Mouse (Mus musculus): ENCODE measurements around the gene Brinp2.
A peak's percentile ranks its signal among the peaks of the same experiment; 100 is the strongest.

Gene Brinp2

DNA sequence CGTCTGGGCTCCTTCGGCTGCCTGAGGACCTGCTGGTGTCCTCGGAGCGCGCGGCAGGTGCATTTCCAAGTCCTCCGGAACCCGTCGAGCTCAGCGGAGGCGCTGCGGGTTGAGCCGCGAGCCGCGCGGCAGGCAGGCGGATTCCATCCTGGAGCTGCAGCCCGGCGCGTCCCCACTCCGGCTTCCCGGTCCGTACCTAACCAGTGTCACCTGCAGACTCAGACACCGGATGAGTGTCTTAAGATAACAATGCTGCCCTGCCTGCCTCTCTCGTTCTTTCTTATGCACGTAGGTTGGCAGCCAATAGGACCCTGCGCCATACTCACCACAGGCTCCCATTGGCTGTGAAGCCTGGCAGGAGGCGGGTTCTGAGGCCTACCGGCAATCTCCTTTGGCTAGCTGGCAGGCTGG lies at the start of gene Brinp2:
TSS of gene Brinp2 (minus strand) at position 276 of the 411 bp plus-strand sequence.
- peak; percentile 98 for DNase-seq

DNA sequence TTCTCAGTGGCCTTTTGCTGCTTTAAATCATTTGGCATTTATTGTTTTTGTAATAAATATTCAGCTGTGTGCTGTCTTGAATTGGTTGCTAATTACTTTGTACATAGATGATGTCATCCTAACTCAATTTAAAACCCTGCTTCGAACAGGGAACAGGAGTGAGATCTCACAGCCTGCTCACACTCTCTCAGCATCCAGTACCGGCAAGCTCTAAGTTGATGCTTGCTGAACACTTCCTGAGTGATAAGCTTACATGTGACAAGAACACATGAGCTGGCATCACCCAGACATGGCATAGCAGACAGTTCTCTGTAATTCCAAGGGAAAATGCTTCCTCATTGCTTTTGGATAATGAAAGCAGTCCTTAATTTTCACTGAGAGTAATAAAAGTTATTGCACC lies 44.8 kb upstream of the Brinp2 start:
- DNase-seq: no peak

DNA sequence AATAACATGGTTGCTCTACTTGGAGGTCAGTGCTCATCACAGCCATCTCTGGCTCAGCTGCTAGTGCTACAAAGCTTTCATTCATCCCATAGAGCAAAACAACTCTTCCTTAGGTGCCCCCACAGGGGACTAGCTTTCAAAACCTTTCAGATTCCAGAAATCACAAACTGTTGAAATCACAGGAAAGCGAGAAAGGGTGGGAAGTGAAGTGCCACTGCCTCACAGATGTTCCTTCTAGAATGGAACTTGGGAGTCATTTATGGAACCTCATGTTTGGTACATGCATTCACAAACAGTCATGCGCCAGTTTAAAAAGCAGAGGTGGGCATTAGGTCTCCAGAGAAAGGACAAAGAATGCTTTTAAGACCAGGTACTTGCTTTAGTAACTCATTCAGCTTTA lies 40.9 kb upstream of the Brinp2 start:
- DNase-seq: no peak

DNA sequence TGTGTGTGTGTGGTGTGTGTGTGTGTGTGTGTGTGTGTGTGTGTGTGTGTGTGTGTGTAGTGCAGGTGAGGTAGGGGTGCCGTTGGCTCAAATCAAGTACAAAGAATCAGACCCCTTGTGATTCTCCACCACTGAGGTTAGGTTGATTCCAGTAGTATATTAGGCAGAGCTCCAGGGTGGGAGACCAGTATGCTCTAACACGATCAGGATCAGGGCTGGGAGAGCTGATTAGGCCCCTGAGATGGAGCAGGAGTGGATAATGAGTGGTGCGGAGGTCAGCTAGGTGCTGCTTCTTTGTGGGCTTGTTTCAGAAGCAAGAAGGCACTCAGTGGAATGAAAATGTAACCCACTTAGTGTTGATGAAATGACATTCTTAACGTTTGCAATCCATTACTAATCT lies 34.6 kb upstream of the Brinp2 start:
- DNase-seq: no peak

DNA sequence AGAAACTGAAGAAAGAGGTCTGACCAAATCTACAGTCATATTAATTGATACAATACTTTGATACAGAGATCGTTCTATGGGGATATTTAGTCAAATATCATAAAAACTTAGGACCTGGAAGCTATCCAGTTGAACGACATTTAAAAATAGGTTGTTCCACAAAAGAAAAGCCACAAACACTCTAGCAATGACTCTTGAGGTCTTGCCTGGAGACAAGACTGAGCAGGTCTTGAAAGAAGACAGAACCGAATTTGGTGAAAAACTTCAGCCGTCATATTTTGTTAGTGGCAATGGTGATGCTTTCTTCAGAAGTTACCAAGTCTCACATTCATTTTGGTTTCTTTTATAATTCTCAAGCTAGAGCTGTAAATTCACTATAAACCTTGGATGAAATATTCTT lies 32.9 kb upstream of the Brinp2 start:
- no peak for DNase-seq

DNA sequence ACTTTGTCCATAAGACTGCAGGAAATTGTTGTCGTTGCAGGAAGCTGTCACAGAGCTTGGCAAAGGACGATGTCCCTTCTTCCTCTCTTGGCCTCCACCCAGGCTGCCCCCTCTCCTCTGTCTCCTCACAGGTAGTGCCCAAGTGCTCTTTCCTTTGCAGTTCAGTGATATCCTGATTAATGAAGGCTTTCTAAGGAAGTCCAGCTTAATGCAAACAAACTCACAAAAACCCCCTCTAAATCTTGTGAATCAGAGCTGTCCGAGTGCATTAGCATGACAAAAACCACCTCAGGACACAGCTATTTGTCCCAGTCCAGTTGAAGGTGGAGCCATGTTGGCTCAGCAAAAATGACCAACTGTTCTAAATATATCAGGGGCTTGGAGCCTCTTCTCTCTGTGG lies 30.7 kb upstream of the Brinp2 start:
- no peak for DNase-seq

DNA sequence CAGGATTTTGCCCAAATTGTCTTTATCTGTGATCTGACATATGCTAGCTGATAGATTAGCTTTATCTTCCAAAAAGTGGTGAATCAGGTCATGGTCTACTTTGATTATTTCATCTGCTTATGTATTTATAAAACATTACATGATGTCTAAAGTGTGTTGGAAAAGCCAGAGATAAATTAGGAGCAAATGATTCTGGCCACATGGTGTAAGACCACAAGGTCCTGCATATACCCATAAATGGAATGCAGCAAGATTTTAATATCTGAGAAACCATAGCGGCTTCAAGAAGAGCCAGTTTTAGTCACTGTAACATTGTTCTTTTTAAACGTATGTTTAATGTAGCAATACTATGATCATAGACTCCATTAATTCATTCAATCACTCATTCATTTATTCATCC lies 29.2 kb upstream of the Brinp2 start:
- no peak for DNase-seq

DNA sequence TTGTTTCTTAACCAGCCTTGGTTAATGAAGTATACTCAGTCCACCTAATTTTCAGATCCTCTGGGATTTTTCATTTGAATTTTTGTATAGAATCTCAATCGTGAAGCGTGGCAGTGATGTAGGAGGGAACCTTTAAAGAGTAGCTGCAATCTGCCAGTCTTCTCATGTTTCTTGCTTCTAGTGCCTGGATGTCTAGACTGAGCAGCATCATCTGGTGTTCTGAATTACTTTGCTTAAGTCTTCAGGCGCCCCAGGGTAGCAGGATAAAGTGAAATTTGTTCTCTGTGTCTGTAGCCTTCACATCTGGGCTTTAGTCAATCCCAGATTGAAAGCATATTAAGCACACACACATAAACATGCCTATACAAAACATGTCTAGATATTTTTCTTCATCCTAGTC lies 27.1 kb upstream of the Brinp2 start:
- no peak for DNase-seq

DNA sequence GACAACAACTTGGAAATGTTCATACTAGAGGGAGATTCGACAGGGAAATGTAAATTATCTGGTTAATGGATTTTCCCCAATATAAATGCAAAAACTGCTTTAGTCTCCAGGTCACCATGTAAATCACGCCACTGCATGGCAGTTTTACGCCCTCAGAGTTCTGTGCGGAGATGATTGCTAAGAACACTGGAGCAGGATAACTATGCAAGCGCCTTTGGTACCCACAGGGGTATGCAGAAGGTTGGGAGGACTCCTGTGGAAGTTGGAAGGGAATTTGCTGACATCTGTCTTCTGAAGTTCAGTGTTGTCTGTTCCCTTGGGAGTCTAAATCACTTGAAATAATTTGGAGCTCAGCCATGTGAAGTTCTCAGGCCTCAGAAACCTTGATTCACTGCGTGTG lies 26.2 kb upstream of the Brinp2 start:
- no peak for DNase-seq

DNA sequence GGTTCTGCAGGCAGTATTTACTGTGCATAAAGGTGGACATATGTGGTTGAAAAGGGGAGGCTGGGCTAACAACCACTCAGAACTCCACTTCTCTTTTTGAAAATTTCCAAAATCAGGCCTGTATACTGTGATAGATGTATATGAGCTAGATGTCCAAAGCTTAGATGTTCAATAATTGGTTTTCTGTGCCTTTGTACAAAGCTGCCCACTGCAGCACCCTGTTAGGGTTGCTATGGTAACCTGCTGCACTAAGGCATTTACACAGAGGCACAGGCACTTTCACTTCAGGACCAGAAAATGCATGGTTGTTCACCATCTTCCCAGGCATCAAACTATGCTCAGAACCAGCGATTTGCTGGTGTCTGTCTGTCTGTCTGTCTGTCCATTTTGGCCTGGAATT lies 8.3 kb upstream of the Brinp2 start:
- DNase-seq: no peak

DNA sequence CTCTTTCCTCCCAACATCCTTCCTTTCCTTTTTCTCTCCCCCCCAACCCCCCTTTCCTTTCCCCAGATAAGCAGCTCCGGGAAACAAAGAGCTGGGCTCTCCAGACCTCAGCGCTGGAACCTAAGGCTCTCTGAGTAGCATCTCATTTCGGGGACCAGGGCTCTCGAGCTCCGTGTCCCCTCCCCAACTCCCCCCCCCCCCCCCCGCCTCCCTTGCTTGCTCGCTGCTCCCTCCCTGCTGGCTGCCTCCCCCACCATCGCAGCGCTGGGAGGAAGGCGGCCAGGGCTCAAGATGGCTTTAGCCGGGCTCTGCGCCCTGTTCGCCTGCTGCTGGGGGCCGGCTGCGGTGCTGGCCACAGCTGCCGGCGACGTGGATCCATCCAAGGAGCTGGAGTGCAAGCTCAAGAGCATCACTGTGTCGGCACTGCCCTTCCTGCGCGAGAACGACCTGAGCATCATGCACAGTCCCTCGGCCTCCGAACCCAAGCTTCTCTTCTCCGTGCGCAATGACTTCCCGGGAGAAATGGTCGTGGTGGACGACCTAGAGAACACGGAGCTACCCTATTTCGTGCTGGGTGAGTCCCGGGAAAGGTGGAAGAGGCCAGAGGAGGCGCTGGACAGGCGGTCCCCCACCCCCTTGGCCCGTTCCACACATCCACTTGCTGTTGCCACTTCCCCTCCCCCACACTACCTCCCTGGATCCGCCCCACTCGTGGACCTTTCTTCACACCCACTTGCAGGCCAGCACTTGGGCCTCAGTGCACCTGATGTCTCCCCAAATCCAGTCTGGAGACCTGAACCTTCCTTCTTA lies 6.4 kb upstream of the Brinp2 start:
- DNase-seq: no peak

DNA sequence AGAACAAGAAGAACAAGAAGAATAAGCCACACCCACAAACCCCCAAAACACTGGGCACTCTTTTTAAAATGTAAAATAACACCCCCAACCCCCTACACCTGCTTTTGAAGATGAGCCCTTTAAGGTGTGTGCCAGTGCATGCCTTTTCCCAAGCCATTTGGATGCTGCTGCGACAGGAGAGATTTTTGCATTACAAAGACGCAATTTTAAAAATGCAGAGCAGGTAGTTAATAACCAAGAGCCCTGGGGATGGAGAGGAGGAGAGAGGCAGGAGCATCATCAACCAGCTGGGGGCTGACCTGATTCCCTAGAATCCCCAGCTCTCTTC lies 5.8 kb upstream of the Brinp2 start, which contains the start of gene Astn1:
TSS of gene Astn1 (plus strand) at position 310 of the 328 bp plus-strand sequence.
- no peak for DNase-seq

DNA sequence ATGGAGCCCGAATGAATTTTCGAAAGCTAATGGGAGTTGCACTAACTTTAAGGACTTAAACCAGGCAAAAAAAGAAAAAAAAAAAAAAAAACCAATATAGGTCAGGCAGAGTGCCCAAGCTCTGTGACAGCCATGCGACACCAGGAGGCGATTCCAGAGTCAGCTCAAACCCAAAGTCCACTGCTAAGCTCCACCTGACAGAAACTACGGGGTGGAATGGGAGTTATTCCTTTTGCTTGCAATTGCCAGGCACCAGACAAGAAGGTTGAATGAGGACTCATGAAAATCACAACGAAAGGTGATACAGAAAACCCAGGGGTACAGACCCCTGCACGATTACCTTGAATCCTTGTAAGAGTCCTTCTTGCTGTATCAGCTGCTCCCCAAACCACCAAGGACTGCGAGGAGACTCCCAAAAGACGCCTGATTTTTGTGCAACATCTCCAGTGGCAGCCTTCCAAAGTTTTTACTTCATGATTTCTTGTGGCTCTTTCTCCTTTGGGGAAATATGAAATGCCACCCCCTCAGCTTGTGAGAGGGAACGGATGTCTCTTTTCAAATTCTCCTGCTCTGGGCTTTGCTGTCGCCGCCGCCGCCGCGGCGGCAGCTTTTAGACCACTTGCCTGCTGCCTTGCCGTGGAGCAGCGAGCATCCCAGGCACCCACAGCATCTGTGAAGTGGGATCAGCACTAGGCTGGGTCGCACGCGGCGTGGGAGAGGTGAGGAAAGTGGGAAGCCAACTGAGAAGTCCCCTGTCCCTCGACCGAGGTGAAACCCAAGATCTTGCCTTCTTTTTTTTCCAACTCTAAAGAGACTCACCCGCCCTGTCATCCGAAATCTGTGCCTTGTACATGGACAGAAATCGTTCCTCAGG lies 712 bp downstream of the Brinp2 start:
- DNase-seq: no peak

DNA sequence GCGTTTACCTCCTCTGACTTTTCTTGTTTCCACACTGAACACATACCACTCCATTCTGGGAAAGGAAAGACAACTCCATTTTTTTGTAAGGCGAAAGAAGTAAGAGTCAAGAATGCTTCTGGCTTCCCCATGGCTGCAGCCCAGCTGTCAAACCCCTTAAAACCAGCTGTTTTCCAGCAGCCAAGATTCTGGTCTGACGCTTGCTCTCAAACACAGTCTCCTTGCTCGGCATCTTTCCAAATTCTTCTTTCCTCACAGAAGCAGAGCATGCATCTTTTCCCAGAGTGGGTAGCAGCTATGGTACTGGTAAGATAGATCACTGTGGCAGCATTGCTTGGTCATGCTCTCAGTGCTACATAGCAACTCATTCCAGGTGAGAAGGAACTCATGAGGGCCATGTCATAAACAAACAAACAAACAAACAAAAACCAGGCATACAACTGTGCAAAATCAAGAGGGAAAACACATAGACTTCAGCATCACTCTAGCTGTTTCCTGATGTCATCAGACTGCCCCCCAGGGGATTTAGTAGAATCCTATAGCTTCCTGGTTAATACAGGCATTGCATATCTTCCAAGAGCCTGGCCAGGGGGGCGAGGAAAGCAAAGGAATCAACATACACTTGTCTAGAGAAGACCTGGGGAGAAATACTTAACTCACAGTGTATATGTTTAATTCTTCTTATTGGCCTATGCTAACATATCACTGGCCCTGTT lies 2.3 kb downstream of the Brinp2 start:
- DNase-seq: no peak

DNA sequence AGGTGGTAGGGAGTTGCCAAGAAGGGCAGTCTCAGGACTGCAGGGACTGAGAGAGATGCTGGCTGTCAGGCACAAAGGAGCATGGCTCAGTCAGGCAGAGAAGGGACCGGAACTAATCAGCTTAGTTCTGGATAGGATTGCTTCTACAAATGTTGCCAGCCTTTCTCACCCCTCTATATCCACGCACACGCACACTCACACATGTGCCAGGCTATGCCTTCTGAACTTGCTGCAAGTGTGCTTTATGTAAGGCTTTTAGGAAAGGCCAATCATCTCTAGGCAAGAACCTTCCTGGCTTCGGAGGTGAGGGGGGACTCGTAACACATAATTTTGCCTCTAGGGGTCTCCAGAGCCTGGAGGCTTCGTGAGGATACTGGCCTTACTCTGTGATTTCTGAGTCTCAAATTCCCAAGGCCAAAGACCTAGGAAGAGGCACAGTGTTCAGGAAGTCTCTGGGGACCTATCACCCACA lies 12.8 kb downstream of the Brinp2 start:
- DNase-seq: no peak

DNA sequence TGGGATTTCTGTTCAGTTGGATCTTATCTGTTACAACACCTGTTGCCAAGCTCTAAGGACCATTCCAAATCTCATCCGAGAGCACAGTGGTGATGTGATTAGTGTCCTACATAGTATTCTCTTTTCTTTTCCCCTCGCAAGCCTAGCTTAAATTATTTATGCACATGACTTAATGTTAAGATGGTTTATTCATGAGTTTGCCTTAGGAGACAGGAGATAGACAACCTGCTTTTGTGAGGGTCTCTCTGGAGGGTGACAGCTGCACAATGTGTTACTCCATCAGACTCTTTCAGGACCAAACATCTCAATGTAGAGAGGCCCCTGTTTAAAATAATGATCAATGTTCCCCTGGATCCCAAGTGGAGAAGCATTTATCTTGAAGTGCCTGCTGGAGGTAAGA lies 27.3 kb downstream of the Brinp2 start:
- peak; percentile 53 for DNase-seq

DNA sequence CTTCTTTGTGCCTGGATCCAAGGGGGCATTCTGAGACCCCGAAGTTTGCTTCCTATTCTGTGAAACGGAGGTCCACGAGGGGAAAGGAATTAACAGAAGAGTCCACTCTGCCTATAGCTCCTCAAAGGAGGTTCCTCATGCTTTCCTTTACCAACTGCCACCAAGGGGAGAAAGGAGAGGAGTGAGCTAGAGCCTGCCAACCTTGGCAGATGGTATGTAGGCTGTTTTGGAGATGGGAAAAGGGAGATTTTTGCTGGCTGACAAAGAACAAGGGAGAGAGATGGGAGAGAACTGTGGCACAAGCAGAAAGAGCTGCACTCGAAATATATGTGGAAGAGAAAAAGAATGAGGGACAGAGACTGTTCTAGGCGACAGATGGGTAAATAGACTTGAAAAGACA lies 28.0 kb downstream of the Brinp2 start:
- peak; percentile 30 for DNase-seq

DNA sequence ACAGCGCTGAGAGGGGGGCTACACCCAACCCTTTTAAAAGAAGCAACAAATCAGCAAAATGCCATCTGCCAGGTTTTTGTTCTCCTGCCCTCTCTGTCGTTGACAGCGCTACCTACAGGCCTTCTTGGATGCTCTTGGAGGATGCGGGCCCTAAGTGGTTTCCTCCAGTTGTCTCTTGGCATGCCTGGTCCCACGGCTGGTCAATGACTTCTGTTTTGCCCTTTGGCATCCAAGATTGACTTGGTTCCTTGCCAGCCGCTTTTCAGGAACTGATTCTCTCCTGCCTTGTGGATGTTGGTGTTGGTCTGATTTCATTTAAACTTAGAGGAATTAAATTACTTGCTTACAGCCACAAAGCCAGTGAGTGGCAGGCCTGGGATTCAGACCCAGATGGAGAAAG lies 32.8 kb downstream of the Brinp2 start:
- peak; percentile 86 for DNase-seq

DNA sequence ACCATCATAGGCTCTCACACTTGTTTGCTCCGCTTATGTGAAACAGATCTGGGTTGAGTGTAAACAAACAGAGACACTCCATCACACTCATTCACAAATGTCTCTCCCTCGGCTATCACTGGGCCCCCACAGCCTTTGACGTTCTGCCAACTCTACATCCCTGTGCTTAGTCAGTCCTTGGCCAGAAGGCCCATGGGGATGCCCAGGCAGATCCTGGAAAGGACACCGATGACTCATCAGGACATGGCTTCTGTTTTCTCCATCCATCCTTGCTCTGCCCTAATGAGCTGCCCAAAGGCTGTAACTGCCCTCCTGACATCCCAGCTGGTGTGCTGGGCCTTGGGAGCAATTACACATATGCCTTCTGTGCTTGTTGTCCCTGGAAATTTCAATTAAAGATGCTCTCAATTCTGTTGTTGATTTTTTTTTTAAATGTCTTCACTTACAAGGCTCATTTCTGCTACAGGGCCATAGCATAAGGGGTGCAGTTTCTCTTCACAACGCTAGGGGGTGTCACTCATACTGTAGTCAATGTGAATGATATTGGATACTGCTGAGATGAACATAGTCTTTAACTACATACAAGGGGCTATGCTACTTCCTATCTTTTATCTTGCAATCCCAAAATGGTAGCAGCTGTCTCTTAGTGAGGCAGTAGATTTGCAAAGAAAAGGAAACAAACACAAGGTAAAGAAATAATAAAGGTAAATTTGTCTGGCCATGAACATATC lies 45.5 kb downstream of the Brinp2 start:
- no peak for DNase-seq

DNA sequence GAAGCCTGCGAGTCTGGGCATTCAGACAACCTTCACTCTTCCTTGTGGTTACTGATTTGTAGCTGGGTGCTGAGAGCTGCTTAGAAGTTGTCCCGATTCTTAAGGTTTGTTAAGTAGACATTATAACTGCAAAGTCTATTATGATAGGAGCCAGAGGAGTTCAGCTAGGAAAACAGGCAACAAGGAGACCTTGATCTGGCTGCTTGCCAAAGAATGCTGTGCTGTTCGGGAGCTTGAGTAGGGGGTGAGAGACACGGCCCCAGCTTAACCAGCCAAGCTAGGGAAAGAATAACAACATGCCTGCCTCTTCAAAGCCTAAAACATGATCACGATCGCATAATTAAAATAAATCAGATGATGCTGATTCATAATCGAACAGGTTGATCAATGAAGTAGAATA lies 59.1 kb downstream of the Brinp2 start:
- DNase-seq: no peak

DNA sequence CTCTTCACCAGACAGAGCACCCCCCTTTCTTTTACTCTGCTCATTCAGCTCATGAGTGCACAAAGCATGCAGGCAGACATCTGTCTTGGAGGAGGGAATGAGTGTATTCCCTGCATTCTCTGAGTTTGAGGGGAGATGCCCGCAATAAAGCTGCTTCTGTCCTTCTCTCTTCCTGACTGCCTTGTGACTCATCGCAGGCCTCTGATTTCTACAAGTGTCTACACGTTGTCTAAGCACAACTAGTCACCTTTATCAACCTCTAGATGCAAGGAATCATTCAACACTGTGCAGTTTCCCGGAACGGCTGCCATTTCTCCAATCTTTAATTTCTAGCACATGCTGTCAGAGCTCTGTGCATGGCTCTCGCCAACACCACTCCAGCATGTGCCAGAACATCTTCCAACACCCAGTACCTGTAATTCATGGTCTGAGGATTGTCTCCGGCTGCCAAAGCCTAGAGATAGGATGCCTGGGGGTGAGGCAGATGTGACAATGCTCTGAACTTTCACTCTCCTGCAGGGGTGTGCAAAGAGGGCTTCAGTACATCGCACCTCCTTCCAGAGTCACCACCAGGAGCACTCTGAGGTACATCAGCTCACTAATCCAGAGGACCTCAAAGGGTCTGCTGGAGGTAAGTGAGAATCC lies 59.7 kb downstream of the Brinp2 start:
- DNase-seq: no peak

DNA sequence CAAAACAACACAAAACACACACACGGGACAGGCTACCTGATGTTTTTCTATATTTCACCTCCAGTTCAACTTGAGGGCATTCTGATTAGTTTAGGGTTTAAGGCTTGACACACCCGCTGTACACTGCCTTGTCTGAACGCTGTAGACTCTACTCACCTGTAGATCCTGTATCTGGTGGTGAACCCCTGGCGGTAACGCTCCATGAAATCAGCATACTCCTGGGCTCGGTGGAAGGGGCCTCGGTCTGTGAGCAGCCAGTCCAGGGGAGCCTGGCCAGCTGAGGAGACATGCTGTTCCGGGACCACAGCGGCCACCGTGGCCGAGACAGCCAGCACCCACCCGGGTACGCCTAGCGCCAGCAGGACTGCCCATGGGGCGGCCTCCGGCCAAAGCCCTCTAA lies 60.9 kb downstream of the Brinp2 start:
- no peak for DNase-seq
